Mouse (Mus musculus) liver, postnatal 0 days (tissue): ENCODE measurements around the gene Tmem88b.

Experiments used
- CTCF ChIP-seq: sonication (generic); IDR thresholded peaks from 2 replicates; pipeline ENCODE4 v1.5.1; 2016; ENCODE audit warnings: antibody characterized with exemption, low read depth
- EP300 ChIP-seq: IDR thresholded peaks from 2 replicates; pipeline ENCODE4 v1.6.1; 2016; ENCODE audit warnings: antibody characterized with exemption, low read depth, mild to moderate bottlenecking

GRCm38 (mm10) chr4:155790650-155791161, 5.0 kb upstream of the Tmem88b start:
- no peak for TF ChIP-seq EP300
- no peak for TF ChIP-seq CTCF
